Mouse (Mus musculus) liver, embryonic 11.5 days (tissue): ENCODE results near the gene Eef1akmt1. TPM values are rescaled to one million over a fixed set of nuclear protein-coding genes. Genes with fewer than 3 reads are reported as not detected.

Source experiments
- ATAC-seq: fragments of 200-750 bp; cut with Nextera tagmentation; replicated peaks from 2 replicates; pipeline ENCODE4 v1.8.0; 2017; ENCODE audit warnings: moderate number of reproducible peaks, mild to moderate bottlenecking, moderate TSS enrichment, moderate library complexity; ENCODE audit not compliant: low FRiP score
- DNase-seq: peaks from one replicate; pipeline ENCODE4 v3.0.0-alpha.2; 2017; ENCODE audit warnings: low spot score
- H3K27ac ChIP-seq: fragments of 300-500 bp; sonication (generic); 2 replicates; pipeline ENCODE4 v1.5.1; 2014; ENCODE audit warnings: mild to moderate bottlenecking, low read depth, low read length, control low read depth
- H3K27me3 ChIP-seq: fragments of 300-500 bp; sonication (generic); replicated peaks from 2 replicates; pipeline ENCODE4 v1.6.1; 2014; ENCODE audit warnings: low read length, mixed read lengths; ENCODE audit not compliant: control insufficient read depth, insufficient read depth
- H3K36me3 ChIP-seq: fragments of 300-500 bp; sonication (generic); 2 replicates; pipeline ENCODE4 v1.6.1; 2014; ENCODE audit warnings: mild to moderate bottlenecking, low read length, moderate library complexity, mixed read lengths; ENCODE audit not compliant: control insufficient read depth, insufficient read depth
- H3K4me1 ChIP-seq: fragments of 300-500 bp; sonication (generic); replicated peaks from 2 replicates; pipeline ENCODE4 v1.6.1; 2014; ENCODE audit warnings: low read length, mixed read lengths; ENCODE audit not compliant: control insufficient read depth, insufficient read depth
- H3K4me2 ChIP-seq: fragments of 300-500 bp; sonication (generic); 2 replicates; pipeline ENCODE4 v1.6.1; 2014; ENCODE audit warnings: mild to moderate bottlenecking, control low read depth, moderate library complexity
- H3K4me3 ChIP-seq: fragments of 300-500 bp; sonication (generic); 2 replicates; pipeline ENCODE4 v1.5.1; 2014; ENCODE audit warnings: low read depth, low read length, control low read depth
- H3K9ac ChIP-seq: fragments of 300-500 bp; sonication (generic); 2 replicates; pipeline ENCODE4 v1.6.1; 2014; ENCODE audit warnings: low read depth, low read length, control low read depth
- H3K9me3 ChIP-seq: fragments of 300-500 bp; sonication (generic); 2 replicates; pipeline ENCODE4 v1.6.1; 2016; ENCODE audit warnings: low read length, inconsistent platforms, mixed read lengths; ENCODE audit not compliant: control insufficient read depth
- WGBS: fragments of 180-500 bp; shearing (Covaris S2); extraction: QIAGEN DNeasy Blood & Tissue Kit; methylation state at CpG from one replicate; pipeline ENCODE4 v1.1.7; 2014; 5-methylcytosine and 5-hydroxymethylcytosine counted together
- polyA plus RNA-seq: library from polyadenylated mRNA; unstranded; fragments of >200 nt; fragmentation: Nextera tagmentation; extraction: Ambion mirVana; gene quantifications from 2 replicates; pipeline ENCODE4 v1.2.1, GENCODE M21; 2014

Gene Eef1akmt1
- polyA plus RNA-seq, 1 experiment from 2014 or later = 80.6 TPM

GRCm38 (mm10) chr14:57523762-57524161 lies 47.6 kb downstream of the Eef1akmt1 start:
- no peak overlapping the region for H3K27ac ChIP-seq
- H3K9ac ChIP-seq = no peak overlapping the region
- peaks cover 10% of the 10 kb centered on the region for H3K4me1 ChIP-seq
- no peaks in the 10 kb centered on the region for H3K36me3 ChIP-seq
- whole genome bisulfite sequencing = 85% methylated on average over 9 of the region's 9 CpGs
- H3K4me2 ChIP-seq = no peak overlapping the region
- ATAC-seq (no peak), DNase-seq (no peak)
- no peaks in the 10 kb centered on the region for H3K9me3 ChIP-seq
- H3K4me3 ChIP-seq = no peak overlapping the region
- peaks cover 16% of the 10 kb centered on the region for H3K27me3 ChIP-seq

GRCm38 (mm10) chr14:57517001-57517400 lies 54.4 kb downstream of the Eef1akmt1 start:
- no peaks in the 10 kb centered on the region for H3K27me3 ChIP-seq
- H3K9ac ChIP-seq = no peak overlapping the region
- WGBS = 88% methylated on average over 7 of the region's 7 CpGs
- no peaks in the 10 kb centered on the region for H3K36me3 ChIP-seq
- no peak overlapping the region for H3K4me3 ChIP-seq
- no peaks in the 10 kb centered on the region for H3K4me1 ChIP-seq
- no peak overlapping the region for H3K4me2 ChIP-seq
- no peak overlapping the region for H3K27ac ChIP-seq
- ATAC-seq (no peak), DNase-seq (no peak)
- H3K9me3 ChIP-seq = no peaks in the 10 kb centered on the region

- 65% methylated on average over 6 of the region's 6 CpGs for WGBS
- no peak overlapping the region for H3K27ac ChIP-seq
- no peak overlapping the region for H3K4me3 ChIP-seq
- H3K4me2 ChIP-seq = no peak overlapping the region
- DNase-seq = no peak
- H3K9me3 ChIP-seq = no peaks in the 10 kb centered on the region
- no peaks in the 10 kb centered on the region for H3K36me3 ChIP-seq
- no peak for ATAC-seq
- no peaks in the 10 kb centered on the region for H3K27me3 ChIP-seq
- H3K4me1 ChIP-seq = no peaks in the 10 kb centered on the region
- no peak overlapping the region for H3K9ac ChIP-seq
Observed at GRCm38 (mm10) chr14:57515156-57515762, 56.2 kb downstream of the Eef1akmt1 start.

- DNase-seq = no peak
- no peak overlapping the region for H3K9ac ChIP-seq
- no peaks in the 10 kb centered on the region for H3K27me3 ChIP-seq
- no peak for ATAC-seq
- no peaks in the 10 kb centered on the region for H3K4me1 ChIP-seq
- H3K4me3 ChIP-seq = no peak overlapping the region
- 72% methylated on average over 6 of the region's 6 CpGs for WGBS
- H3K27ac ChIP-seq = no peak overlapping the region
- no peak overlapping the region for H3K4me2 ChIP-seq
- no peaks in the 10 kb centered on the region for H3K9me3 ChIP-seq
- H3K36me3 ChIP-seq = no peaks in the 10 kb centered on the region
Observed at GRCm38 (mm10) chr14:57509554-57509953, 61.9 kb downstream of the Eef1akmt1 start.

- no peak overlapping the region for H3K27ac ChIP-seq
- H3K9me3 ChIP-seq = no peaks in the 10 kb centered on the region
- H3K4me1 ChIP-seq = no peaks in the 10 kb centered on the region
- no peaks in the 10 kb centered on the region for H3K27me3 ChIP-seq
- no peak for ATAC-seq
- no peak overlapping the region for H3K4me2 ChIP-seq
- WGBS = 84% methylated on average over 6 of the region's 6 CpGs
- H3K36me3 ChIP-seq = no peaks in the 10 kb centered on the region; the same call in 1 of the 2 replicates
- DNase-seq = no peak
- H3K9ac ChIP-seq = no peak overlapping the region
- no peak overlapping the region for H3K4me3 ChIP-seq
Observed at GRCm38 (mm10) chr14:57503729-57504128, 67.7 kb downstream of the Eef1akmt1 start.

Other genes with a start within 250 kb of the Eef1akmt1 start
- 11.0 and 11.8 TPM in 2 replicates for gene Cryl1, start 173.1 kb downstream of the Eef1akmt1 start, polyA plus RNA-seq
- 5.4 and 6.0 TPM in 2 replicates for gene Ift88, start 147.6 kb downstream of the Eef1akmt1 start, polyA plus RNA-seq
- gene Il17d, start 46.8 kb downstream of the Eef1akmt1 start, polyA plus RNA-seq = 0.26 and 0.43 TPM in 2 replicates
- gene Xpo4, start 93.8 kb upstream of the Eef1akmt1 start, polyA plus RNA-seq = 40.0 and 44.4 TPM in 2 replicates
- not detected in 2 replicates for gene Gm49361, start 174.5 kb upstream of the Eef1akmt1 start, polyA plus RNA-seq
- gene Lats2, start 186.8 kb upstream of the Eef1akmt1 start, polyA plus RNA-seq = 8.7 and 9.7 TPM in 2 replicates
- 27.6 and 33.7 TPM in 2 replicates for gene Sap18, start 226.6 kb upstream of the Eef1akmt1 start, polyA plus RNA-seq